Mouse (Mus musculus) lung, adult 2 months (tissue): ENCODE data around the gene Ddah2.

Source experiments
- CTCF ChIP-seq: fragments of 200-500 bp; IDR thresholded peaks from 2 replicates; pipeline ENCODE4 v1.5.1; 2011; ENCODE audit warnings: mild to moderate bottlenecking, low read length, control low read depth; ENCODE audit not compliant: insufficient read depth
- POLR2A ChIP-seq: fragments of 200-500 bp; IDR thresholded peaks from 2 replicates; pipeline ENCODE4 v1.6.1; 2011; ENCODE audit warnings: low read depth, mild to moderate bottlenecking, control low read depth, low read length, borderline replicate concordance; ENCODE audit errors: extremely low read depth

- TF ChIP-seq CTCF (no peak), POLR2A (no peak)
These were observed 519 bp upstream of the Ddah2 start for GRCm38 (mm10) chr17:35058316-35058715.
